Mouse (Mus musculus) forebrain, embryonic 11.5 days (tissue): ENCODE measurements around the gene Depdc1b. TPM values are rescaled to one million over a fixed set of nuclear protein-coding genes. Genes with fewer than 3 reads are reported as not detected.

Source experiments
- ATAC-seq: fragments of 200-750 bp; cut with Nextera tagmentation; replicated peaks from 2 replicates; pipeline ENCODE4 v1.8.0; 2017; ENCODE audit warnings: moderate TSS enrichment; ENCODE audit not compliant: low FRiP score
- DNase-seq: peaks from one replicate; pipeline ENCODE4 v3.0.0-alpha.2; 2017; ENCODE audit warnings: low spot score
- H3K27ac ChIP-seq: fragments of 300-500 bp; sonication (generic); 2 replicates; pipeline ENCODE4 v1.5.1; 2014; ENCODE audit warnings: low read depth, low read length
- H3K27me3 ChIP-seq: fragments of 300-500 bp; sonication (generic); 2 replicates; pipeline ENCODE4 v1.6.1; 2014; ENCODE audit warnings: mild to moderate bottlenecking, low read length, mixed read lengths; ENCODE audit not compliant: control insufficient read depth, insufficient read depth
- H3K36me3 ChIP-seq: fragments of 300-500 bp; sonication (generic); 2 replicates; pipeline ENCODE4 v1.6.1; 2014; ENCODE audit warnings: mild to moderate bottlenecking, low read length, moderate library complexity, mixed read lengths; ENCODE audit not compliant: control insufficient read depth, insufficient read depth
- H3K4me1 ChIP-seq: fragments of 300-500 bp; sonication (generic); replicated peaks from 2 replicates; pipeline ENCODE4 v1.6.1; 2014; ENCODE audit warnings: low read length, mixed read lengths; ENCODE audit not compliant: control insufficient read depth, insufficient read depth
- H3K4me2 ChIP-seq: fragments of 300-500 bp; sonication (generic); 2 replicates; pipeline ENCODE4 v1.6.1; 2014; ENCODE audit warnings: low read depth, mild to moderate bottlenecking, low read length, moderate library complexity, mixed read lengths; ENCODE audit not compliant: severe bottlenecking
- H3K4me3 ChIP-seq: fragments of 300-500 bp; sonication (generic); 2 replicates; pipeline ENCODE4 v1.5.1; 2014; ENCODE audit warnings: low read depth, low read length
- H3K9ac ChIP-seq: fragments of 300-500 bp; sonication (generic); 2 replicates; pipeline ENCODE4 v1.6.1; 2014; ENCODE audit warnings: low read length
- H3K9me3 ChIP-seq: fragments of 300-500 bp; sonication (generic); 2 replicates; pipeline ENCODE4 v1.6.1; 2016; ENCODE audit warnings: low read length, mixed read lengths; ENCODE audit not compliant: control insufficient read depth
- WGBS: fragments of 180-500 bp; shearing (Covaris S2); extraction: QIAGEN DNeasy Blood & Tissue Kit; methylation state at CpG from one replicate; pipeline ENCODE4 v1.1.7; 2014; 5-methylcytosine and 5-hydroxymethylcytosine counted together
- polyA plus RNA-seq: library from polyadenylated mRNA; unstranded; fragments of >200 nt; fragmentation: Nextera tagmentation; extraction: Ambion mirVana; gene quantifications from 2 replicates; pipeline ENCODE4 v1.2.1, GENCODE M21; 2014

Depdc1b gene
- polyA plus RNA-seq, 1 experiment from 2014 or later = 26.1 TPM

DNA sequence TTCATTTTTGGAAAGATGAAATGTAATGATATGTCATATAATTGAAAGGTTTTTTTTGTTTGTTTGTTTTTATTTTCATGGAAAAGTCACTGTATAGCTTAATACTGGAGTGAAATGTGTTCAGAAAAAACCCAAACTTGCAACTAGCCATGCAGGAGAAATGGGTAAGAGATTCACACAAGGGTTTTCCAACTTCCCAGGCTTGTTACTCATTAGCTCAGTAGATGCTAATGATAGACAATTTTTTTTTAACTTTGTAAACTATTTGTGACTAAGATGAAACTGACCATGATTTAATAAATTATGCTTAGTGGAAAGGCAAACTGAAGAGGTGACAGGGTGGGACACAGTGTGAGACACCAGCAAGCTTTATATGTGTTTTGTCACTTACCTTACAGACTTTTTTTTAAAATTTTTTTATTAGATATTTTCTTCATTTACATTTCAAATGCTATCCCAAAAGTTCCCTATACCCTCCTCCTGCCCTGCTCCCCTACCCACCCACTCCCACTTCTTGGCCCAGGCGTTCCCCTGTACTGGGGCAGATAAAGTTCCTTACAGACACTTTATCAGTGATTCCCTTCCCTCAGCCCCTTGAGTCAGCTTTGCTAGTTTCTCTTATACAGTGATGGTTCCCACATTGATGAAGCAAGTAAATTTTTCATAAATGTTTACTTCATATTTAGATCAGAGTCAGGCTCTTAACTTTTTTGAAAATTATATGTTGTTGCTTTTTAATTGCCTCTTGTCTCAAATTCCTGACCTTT, 102.8 kb downstream of the Depdc1b start:
- ATAC-seq = no peak

DNA sequence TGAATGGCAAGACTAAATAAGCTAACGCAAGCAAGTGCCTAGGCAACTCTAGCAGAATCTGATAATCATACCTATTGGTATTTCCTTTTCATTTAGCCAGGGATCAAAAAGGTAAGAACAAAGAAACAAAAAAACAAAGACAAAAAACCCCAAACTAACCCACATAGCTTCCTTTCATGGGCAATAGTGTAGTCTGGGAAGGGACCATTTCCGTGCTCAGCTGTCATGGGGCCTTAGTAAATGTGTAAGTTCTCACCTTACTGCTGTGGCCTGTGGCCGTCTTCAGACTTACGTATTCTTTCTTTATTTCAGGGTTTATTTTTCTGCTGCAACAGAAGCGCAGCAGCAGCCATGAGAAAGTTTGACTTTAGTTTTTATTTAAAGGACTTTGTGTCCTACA, 110.2 kb downstream of the Depdc1b start:
- Histone ChIP-seq H3K36me3 (no peaks in the 10 kb centered on the region), H3K9me3 (no peaks in the 10 kb centered on the region), H3K4me1 (no peaks in the 10 kb centered on the region), H3K4me2 (no peak overlapping the region), H3K4me3 (no peak overlapping the region), H3K27ac (no peak overlapping the region), H3K27me3 (no peaks in the 10 kb centered on the region), H3K9ac (no peak overlapping the region)
- ATAC-seq (no peak), DNase-seq (no peak)
- WGBS = 50% methylated on average over 5 of the region's 5 CpGs

More for the DNA sequence above, 102.8 kb downstream of the Depdc1b start:
- no peak overlapping the region for H3K27ac ChIP-seq
- no peak for DNase-seq
- no peak overlapping the region for H3K4me3 ChIP-seq
- H3K4me1 ChIP-seq = no peaks in the 10 kb centered on the region
- 86% methylated on average over 1 of the region's 1 CpGs for WGBS
- H3K27me3 ChIP-seq = no peaks in the 10 kb centered on the region
- no peak overlapping the region for H3K9ac ChIP-seq
- no peaks in the 10 kb centered on the region for H3K36me3 ChIP-seq
- H3K9me3 ChIP-seq = no peaks in the 10 kb centered on the region
- no peak overlapping the region for H3K4me2 ChIP-seq

DNA sequence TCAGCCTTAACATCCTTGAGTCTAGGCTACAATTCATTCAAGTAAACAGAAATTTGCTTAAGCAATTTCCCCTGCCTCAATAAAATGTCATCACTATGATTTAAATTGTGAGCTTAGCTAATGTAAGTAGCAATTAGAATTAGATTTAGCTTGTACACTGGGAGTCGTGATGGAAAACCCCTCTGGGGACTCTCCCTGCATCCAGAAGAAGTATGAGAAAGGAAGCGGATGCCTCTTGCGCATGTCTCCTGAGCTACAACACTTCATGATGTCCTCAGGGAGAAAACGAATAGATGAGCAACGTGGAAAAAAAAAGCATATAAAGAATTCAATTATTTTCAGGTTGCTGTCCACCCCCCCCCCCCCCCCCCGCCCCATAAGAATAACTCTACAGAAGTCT, 112.7 kb downstream of the Depdc1b start:
- DNase-seq (no peak), ATAC-seq (no peak)
- no peak overlapping the region for H3K9ac ChIP-seq
- WGBS = 75% methylated on average over 6 of the region's 6 CpGs
- H3K4me1 ChIP-seq = no peaks in the 10 kb centered on the region
- H3K9me3 ChIP-seq = no peaks in the 10 kb centered on the region
- H3K36me3 ChIP-seq = no peaks in the 10 kb centered on the region
- H3K4me3 ChIP-seq = no peak overlapping the region
- H3K27me3 ChIP-seq = no peaks in the 10 kb centered on the region
- no peak overlapping the region for H3K27ac ChIP-seq
- no peak overlapping the region for H3K4me2 ChIP-seq

DNA sequence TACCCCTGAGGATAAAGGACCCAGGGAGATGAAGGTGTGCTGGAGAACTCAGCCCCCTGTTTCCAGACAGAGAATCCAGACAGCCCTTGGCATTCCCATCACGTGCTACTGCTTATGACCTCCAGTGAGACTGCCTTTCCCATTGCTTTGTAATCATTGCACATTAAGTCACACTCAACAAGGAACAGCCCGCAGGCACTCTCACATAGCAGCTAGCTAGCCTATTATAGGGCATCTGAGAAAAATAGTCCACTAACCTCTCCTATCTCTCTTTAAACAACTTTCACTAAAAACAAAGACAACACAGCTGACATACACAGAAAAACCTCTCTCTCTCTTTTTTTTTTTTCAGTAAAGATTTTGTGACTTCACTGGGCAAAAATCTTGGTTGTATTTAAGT, 113.5 kb downstream of the Depdc1b start:
- no peaks in the 10 kb centered on the region for H3K27me3 ChIP-seq
- H3K27ac ChIP-seq = no peak overlapping the region
- H3K4me2 ChIP-seq = no peak overlapping the region
- DNase-seq = no peak
- WGBS = 75% methylated on average over 2 of the region's 2 CpGs
- no peaks in the 10 kb centered on the region for H3K9me3 ChIP-seq
- H3K4me3 ChIP-seq = no peak overlapping the region
- H3K36me3 ChIP-seq = no peaks in the 10 kb centered on the region
- ATAC-seq = no peak
- no peak overlapping the region for H3K9ac ChIP-seq
- H3K4me1 ChIP-seq = no peaks in the 10 kb centered on the region

DNA sequence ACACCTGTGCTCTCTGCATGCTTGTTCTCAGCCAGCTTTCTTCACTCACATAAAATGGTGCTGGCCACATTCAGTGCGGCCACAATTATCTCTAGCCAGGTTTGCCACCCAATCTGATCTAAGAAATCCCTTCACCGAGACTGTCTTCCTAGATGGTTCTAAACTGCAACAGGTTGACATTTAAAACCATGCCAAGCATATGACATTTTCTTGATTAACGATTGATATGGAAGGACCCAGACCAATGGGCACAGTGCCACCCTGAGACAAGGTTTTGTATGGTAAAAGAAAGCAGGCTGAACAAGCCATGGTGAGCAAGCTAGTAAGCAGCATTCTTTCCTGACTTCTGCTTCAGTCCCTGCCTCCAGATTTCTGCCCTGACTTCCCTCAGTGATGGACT, 115.6 kb downstream of the Depdc1b start:
- no peak for DNase-seq
- Histone ChIP-seq H3K36me3 (no peaks in the 10 kb centered on the region), H3K4me2 (no peak overlapping the region), H3K9ac (no peak overlapping the region), H3K27me3 (no peaks in the 10 kb centered on the region), H3K9me3 (no peaks in the 10 kb centered on the region), H3K4me1 (no peaks in the 10 kb centered on the region), H3K27ac (no peak overlapping the region), H3K4me3 (no peak overlapping the region)
- WGBS = 95% methylated on average over 3 of the region's 3 CpGs
- ATAC-seq = no peak

DNA sequence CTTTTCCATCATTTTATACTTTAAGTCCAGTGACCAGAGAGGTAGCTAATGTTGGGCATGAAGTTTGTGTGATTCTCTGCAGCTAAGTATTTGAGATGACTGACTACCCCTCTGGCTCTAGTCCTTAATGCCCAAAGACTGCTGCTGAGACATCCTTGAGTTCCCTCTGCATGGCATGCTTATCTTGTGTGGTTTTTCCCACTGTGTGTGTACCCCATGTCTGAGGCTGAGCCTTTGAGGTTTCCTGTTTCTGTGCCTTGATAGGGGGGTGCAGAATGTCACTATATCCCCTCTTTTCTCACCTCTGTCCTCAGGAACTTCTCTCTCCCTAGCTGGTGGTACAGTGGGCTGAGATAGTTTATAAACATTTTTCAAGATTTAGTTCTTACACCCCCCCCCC, 119.6 kb downstream of the Depdc1b start:
- no peak for DNase-seq
- H3K27ac ChIP-seq = no peak overlapping the region
- no peak overlapping the region for H3K4me2 ChIP-seq
- ATAC-seq = no peak
- no peaks in the 10 kb centered on the region for H3K4me1 ChIP-seq
- H3K27me3 ChIP-seq = no peaks in the 10 kb centered on the region
- H3K9ac ChIP-seq = no peak overlapping the region
- no peaks in the 10 kb centered on the region for H3K36me3 ChIP-seq
- no peak overlapping the region for H3K4me3 ChIP-seq
- no peaks in the 10 kb centered on the region for H3K9me3 ChIP-seq

DNA sequence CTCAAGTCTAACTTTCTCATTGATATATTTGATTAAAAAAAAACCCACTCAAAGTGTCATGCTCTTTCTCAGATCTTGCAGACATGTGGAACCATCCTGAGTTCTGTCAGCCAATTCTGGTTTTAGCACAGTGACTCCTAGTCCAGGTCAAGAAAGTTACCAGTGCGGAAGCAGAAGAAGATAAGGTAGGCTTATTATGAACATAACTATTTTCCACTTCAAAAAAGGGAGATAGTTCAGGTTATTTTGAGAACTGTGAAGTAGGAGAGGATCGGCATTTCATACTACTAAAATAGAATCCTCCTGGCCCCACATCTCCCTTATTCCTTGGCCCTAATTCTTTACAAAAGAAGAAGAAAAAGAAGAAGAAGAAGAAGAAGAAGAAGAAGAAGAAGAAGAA, 121.3 kb downstream of the Depdc1b start:
- no peaks in the 10 kb centered on the region for H3K36me3 ChIP-seq
- no peak overlapping the region for H3K9ac ChIP-seq
- H3K9me3 ChIP-seq = no peaks in the 10 kb centered on the region
- WGBS = 91% methylated on average over 2 of the region's 2 CpGs
- H3K4me2 ChIP-seq = no peak overlapping the region
- DNase-seq (no peak), ATAC-seq (no peak)
- H3K27ac ChIP-seq = no peak overlapping the region
- H3K4me1 ChIP-seq = no peaks in the 10 kb centered on the region
- no peak overlapping the region for H3K4me3 ChIP-seq
- no peaks in the 10 kb centered on the region for H3K27me3 ChIP-seq

DNA sequence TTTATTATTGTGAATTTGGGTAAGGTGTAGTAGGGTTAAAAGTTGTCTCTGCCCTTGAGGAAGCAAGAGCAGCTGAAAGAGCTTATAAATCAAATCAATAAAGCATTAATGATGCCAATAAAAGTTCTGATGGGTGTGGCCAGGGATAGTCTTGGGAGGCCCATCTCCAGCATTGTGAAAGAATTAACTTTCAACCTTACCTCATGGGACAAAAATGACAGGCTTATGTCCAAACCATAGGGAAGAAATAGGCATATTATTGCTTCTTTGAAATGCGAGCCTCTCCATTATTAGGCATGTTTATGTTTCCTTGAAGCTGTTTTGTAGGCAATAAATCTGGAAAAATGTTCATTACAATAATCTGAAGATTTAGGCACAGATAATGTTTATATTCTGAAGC, 122.9 kb downstream of the Depdc1b start:
- DNase-seq (no peak), ATAC-seq (no peak)
- H3K27ac ChIP-seq = no peak overlapping the region
- no peaks in the 10 kb centered on the region for H3K4me1 ChIP-seq
- H3K27me3 ChIP-seq = no peaks in the 10 kb centered on the region
- H3K9me3 ChIP-seq = no peaks in the 10 kb centered on the region
- no peak overlapping the region for H3K4me3 ChIP-seq
- no peak overlapping the region for H3K4me2 ChIP-seq
- no peak overlapping the region for H3K9ac ChIP-seq
- H3K36me3 ChIP-seq = no peaks in the 10 kb centered on the region
- 84% methylated on average over 1 of the region's 1 CpGs for WGBS

DNA sequence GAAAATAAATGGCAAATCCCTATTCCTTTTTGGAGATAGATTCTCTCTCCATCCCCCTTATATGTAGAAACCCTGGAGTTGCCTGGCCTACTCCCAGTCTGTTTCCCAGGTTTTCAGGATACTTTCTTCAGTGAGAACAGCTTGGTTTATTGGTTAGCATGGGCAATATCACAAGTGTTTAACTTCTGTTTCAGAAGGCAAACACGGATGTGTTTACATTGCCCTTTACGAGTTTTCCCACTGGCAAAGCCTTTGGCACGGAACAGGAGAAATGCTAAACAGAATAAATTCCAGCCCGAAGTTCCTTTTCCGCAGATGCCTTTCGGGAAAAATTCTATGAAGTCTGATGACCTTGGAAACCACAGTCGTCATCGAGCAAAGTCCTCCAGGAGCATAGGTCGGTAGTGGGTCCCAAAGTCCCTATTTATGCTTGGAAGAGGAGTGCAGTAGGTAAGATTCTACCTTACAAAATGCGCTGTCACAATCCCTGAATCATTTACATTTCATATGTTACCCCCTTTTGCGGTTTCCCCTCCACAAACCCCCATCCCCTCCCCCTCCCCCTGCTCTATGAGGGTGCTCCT, 132.3 kb downstream of the Depdc1b start:
- DNase-seq (no peak), ATAC-seq (no peak)
- WGBS = 88% methylated on average over 11 of the region's 11 CpGs
- H3K27me3 ChIP-seq = no peaks in the 10 kb centered on the region
- no peaks in the 10 kb centered on the region for H3K9me3 ChIP-seq
- H3K4me3 ChIP-seq = no peak overlapping the region
- no peak overlapping the region for H3K9ac ChIP-seq
- no peaks in the 10 kb centered on the region for H3K4me1 ChIP-seq
- no peak overlapping the region for H3K27ac ChIP-seq
- H3K4me2 ChIP-seq = no peak overlapping the region
- H3K36me3 ChIP-seq = no peaks in the 10 kb centered on the region
